Comparison of ENCODE assay signal across 9 mouse cellular contexts in genomic region chr8:111881591-111881990, GRCm38 (mm10). TPM values are rescaled to one million over a fixed set of nuclear protein-coding genes. Genes with fewer than 3 reads are reported as not detected.
A peak's percentile ranks its signal among the peaks of the same experiment; 100 is the strongest.
DNase-seq lines count a peak whose midpoint lies in the region; ATAC-seq and TF ChIP-seq lines count a peak whose summit lies in the region.
"Had no signal": no experiment of that assay in that cellular context is flagged by ENCODE, and none has a peak within 500 bp of the region (broad histone marks: within the 10 kb centered on the region; RNA-seq: fewer than 3 reads in every experiment).

No protein-coding gene starts in this region.

- peaks cover 3% of the 10 kb centered on the region; the same call in 1 of the 2 replicates for H3K27me3 ChIP-seq in heart, embryonic 11.5 days (ENCODE audit: control insufficient read depth, insufficient read depth, low read length)
- H3K27me3 ChIP-seq in cerebellum, adult 2 months (ENCODE audit: control insufficient read depth, insufficient read depth, low read length): no peaks in the 10 kb centered on the region
- H3K27me3 ChIP-seq in splenic B cell, adult 2 months (ENCODE audit: control insufficient read depth, insufficient read depth, low read length, poor library complexity, severe bottlenecking): no peaks in the 10 kb centered on the region; the same call in 1 of the 2 replicates
- H3K27me3 ChIP-seq: limb, embryonic 15.5 days had no signal

- H3K9me3 ChIP-seq in heart, embryonic 11.5 days (replicated peaks; ENCODE audit: control insufficient read depth, low read length): no peaks in the 10 kb centered on the region
- H3K9me3 ChIP-seq: limb, embryonic 15.5 days had no signal

- peak; percentile 92 for TF ChIP-seq CTCF in cerebellum, adult 2 months (IDR thresholded peaks at IDR 0.05; ENCODE audit: borderline replicate concordance, insufficient read depth, low read depth, low read length)

- no peak overlapping the region for H3K27ac ChIP-seq in heart, embryonic 11.5 days (ENCODE audit: low read depth, low read length)
- no peak overlapping the region for H3K27ac ChIP-seq in cerebellum, adult 2 months (ENCODE audit: insufficient read depth, low read length)
- H3K27ac ChIP-seq: limb, embryonic 15.5 days had no signal

- DNase-seq in heart, adult 8-10 months (ENCODE audit: low spot score): peak; percentile 31
- DNase-seq in urinary bladder, postnatal 25 days (ENCODE audit: low spot score): peak; percentile 50
- DNase-seq in urinary bladder, adult 2 months (ENCODE audit: low spot score): no peak
- peak; percentile 56 to 63 for DNase-seq in cerebellum, adult 2 months
- peak; percentile 70 for DNase-seq in heart, postnatal 4 days
- peak; percentile 79 for DNase-seq in lung, postnatal 10 days
- peak; percentile 70 for DNase-seq in splenic B cell, adult 2 months (ENCODE audit: low read depth, low spot score)

- TF ChIP-seq POLR2A in cerebellum, adult 2 months (IDR thresholded peaks at IDR 0.05; ENCODE audit: borderline replicate concordance, insufficient read depth, low read length): no peak

- H3K4me3 ChIP-seq in heart, embryonic 11.5 days (ENCODE audit: low read depth, low read length): no peak overlapping the region
- no peak overlapping the region for H3K4me3 ChIP-seq in cerebellum, adult 2 months (replicated peaks; ENCODE audit: insufficient read depth, low read depth, low read length)
- H3K4me3 ChIP-seq: limb, embryonic 15.5 days had no signal

- H3K4me2 ChIP-seq in heart, embryonic 11.5 days: no peak overlapping the region
- H3K4me2 ChIP-seq: limb, embryonic 15.5 days had no signal

- H3K9ac ChIP-seq in heart, embryonic 11.5 days (ENCODE audit: low read depth, low read length): no peak overlapping the region
- H3K9ac ChIP-seq: limb, embryonic 15.5 days had no signal

- ATAC-seq in heart, embryonic 11.5 days (replicated peaks; ENCODE audit: insufficient number of reproducible peaks, low FRiP score, low TSS enrichment): no peak

- H3K36me3 ChIP-seq in heart, embryonic 11.5 days (ENCODE audit: control insufficient read depth, insufficient read depth, low read length): no peaks in the 10 kb centered on the region
- H3K36me3 ChIP-seq in splenic B cell, adult 2 months (ENCODE audit: control insufficient read depth, insufficient read depth, low read length, poor library complexity, severe bottlenecking): no peaks in the 10 kb centered on the region
- H3K36me3 ChIP-seq: limb, embryonic 15.5 days had no signal

- WGBS in heart, embryonic 11.5 days (ENCODE audit: insufficient replicate concordance): 2% methylated on average over 2 of the region's 2 CpGs
- WGBS in cerebellum, adult 2 months: 2% methylated on average over 2 of the region's 2 CpGs

- H3K4me1 ChIP-seq in heart, embryonic 11.5 days (ENCODE audit: control insufficient read depth, insufficient read depth, low read length): no peaks in the 10 kb centered on the region
- no peaks in the 10 kb centered on the region for H3K4me1 ChIP-seq in cerebellum, adult 2 months (ENCODE audit: control insufficient read depth, insufficient read depth, low read length)
- H3K4me1 ChIP-seq: limb, embryonic 15.5 days had no signal

RNA-seq across cellular contexts. Expression of gene Tmem170, which starts 5.0 kb away (rescaled TPM):
- 1 to 10 TPM; 2.5 to 3.6 (median 2.6) TPM for total RNA-seq in heart, adult 8-10 months (2022)
- 4.5 and 5.8 TPM in 2 replicates for polyA plus RNA-seq in heart, embryonic 11.5 days (2014; fragmentation: Nextera tagmentation; extraction: Ambion mirVana)
- polyA plus RNA-seq in urinary bladder, adult 2 months (2012; rRNA removed): 9.1 and 9.6 TPM in 2 replicates
- polyA plus RNA-seq in cerebellum, adult 2 months (2012; rRNA removed): 7.2 and 8.6 TPM in 2 replicates
- 1 to 10 TPM; 2.8 to 2.9 TPM for total RNA-seq in heart, postnatal 4 days (2021)

RNA-seq across cellular contexts. Expression of gene Cfdp1, which starts 27.5 kb away (rescaled TPM):
- total RNA-seq in heart, adult 8-10 months (2022): 10 to 100 TPM; 27.4 to 37.6 (median 32.7) TPM
- 163 and 173 TPM in 2 replicates for polyA plus RNA-seq in heart, embryonic 11.5 days (2014; fragmentation: Nextera tagmentation; extraction: Ambion mirVana)
- 58.5 and 65.5 TPM in 2 replicates for polyA plus RNA-seq in urinary bladder, adult 2 months (2012; rRNA removed)
- polyA plus RNA-seq in cerebellum, adult 2 months (2012; rRNA removed): 82.0 and 94.5 TPM in 2 replicates
- 10 to 100 TPM; 54.4 to 60.3 TPM for total RNA-seq in heart, postnatal 4 days (2021)

RNA-seq across cellular contexts. Expression of gene Chst5, which starts 28.7 kb away (rescaled TPM):
- not detected for total RNA-seq in heart, adult 8-10 months (2022)
- 0.99 TPM in 1 of 2 replicates, not detected in the other for polyA plus RNA-seq in heart, embryonic 11.5 days (2014; fragmentation: Nextera tagmentation; extraction: Ambion mirVana)
- 0.10 and 0.25 TPM in 2 replicates for polyA plus RNA-seq in urinary bladder, adult 2 months (2012; rRNA removed)
- 2.1 and 3.1 TPM in 2 replicates for polyA plus RNA-seq in cerebellum, adult 2 months (2012; rRNA removed)
- total RNA-seq in heart, postnatal 4 days (2021): not detected

RNA-seq across cellular contexts. Expression of gene Tmem231, which starts 52.1 kb away (rescaled TPM):
- 1 to 10 TPM; 2.1 to 2.7 (median 2.4) TPM for total RNA-seq in heart, adult 8-10 months (2022)
- 5.0 and 5.6 TPM in 2 replicates for polyA plus RNA-seq in heart, embryonic 11.5 days (2014; fragmentation: Nextera tagmentation; extraction: Ambion mirVana)
- polyA plus RNA-seq in urinary bladder, adult 2 months (2012; rRNA removed): 8.1 and 9.2 TPM in 2 replicates
- 15.1 and 15.8 TPM in 2 replicates for polyA plus RNA-seq in cerebellum, adult 2 months (2012; rRNA removed)
- total RNA-seq in heart, postnatal 4 days (2021): 1 to 10 TPM; 1.9 to 2.9 TPM

RNA-seq across cellular contexts. Expression of gene Gabarapl2, which starts 58.9 kb away (rescaled TPM):
- total RNA-seq in heart, adult 8-10 months (2022): 100 to 1,000 TPM; 121 to 131 (median 122) TPM
- 177 and 191 TPM in 2 replicates for polyA plus RNA-seq in heart, embryonic 11.5 days (2014; fragmentation: Nextera tagmentation; extraction: Ambion mirVana)
- polyA plus RNA-seq in urinary bladder, adult 2 months (2012; rRNA removed): 94.5 and 112 TPM in 2 replicates
- polyA plus RNA-seq in cerebellum, adult 2 months (2012; rRNA removed): 373 and 404 TPM in 2 replicates
- 100 to 1,000 TPM; 104 to 105 TPM for total RNA-seq in heart, postnatal 4 days (2021)
